23 mouse cellular contexts compared by ENCODE assay signal in genomic region chr12:46676341-46676740, GRCm38 (mm10).
"Had no signal": no experiment of that assay in that cellular context is flagged by ENCODE, and none has a peak within 500 bp of the region (broad histone marks: within the 10 kb centered on the region; RNA-seq: fewer than 3 reads in every experiment).

No protein-coding gene starts in this region.

- H3K4me2 ChIP-seq: limb, embryonic 13.5 days; liver, embryonic 12.5 days; liver, embryonic 15.5 days; lung, embryonic 15.5 days; neural tube, embryonic 12.5 days; neural tube, embryonic 15.5 days had no signal

- H3K4me1 ChIP-seq: limb, embryonic 10.5 days; limb, embryonic 13.5 days; liver, embryonic 12.5 days; liver, embryonic 15.5 days; lung, embryonic 15.5 days; megakaryocyte, embryonic 14.5 days; midbrain, embryonic 10.5 days; neural tube, embryonic 12.5 days; neural tube, embryonic 15.5 days had no signal

- H3K27ac ChIP-seq: kidney, postnatal 0 days; limb, embryonic 10.5 days; limb, embryonic 13.5 days; liver, embryonic 12.5 days; liver, embryonic 15.5 days; lung, embryonic 15.5 days; midbrain, embryonic 10.5 days; neural tube, embryonic 12.5 days; neural tube, embryonic 15.5 days; stomach, postnatal 0 days had no signal

- ATAC-seq: intestine, postnatal 0 days; liver, embryonic 12.5 days had no signal

- H3K27me3 ChIP-seq: limb, embryonic 13.5 days; liver, embryonic 12.5 days; liver, embryonic 15.5 days; lung, embryonic 15.5 days; megakaryocyte, embryonic 14.5 days; neural tube, embryonic 12.5 days; neural tube, embryonic 15.5 days had no signal

- H3K4me3 ChIP-seq: limb, embryonic 10.5 days; limb, embryonic 13.5 days; liver, embryonic 12.5 days; liver, embryonic 15.5 days; lung, embryonic 15.5 days; megakaryocyte, embryonic 14.5 days; midbrain, embryonic 10.5 days; neural tube, embryonic 12.5 days; neural tube, embryonic 15.5 days had no signal

- H3K9ac ChIP-seq: limb, embryonic 13.5 days; liver, embryonic 12.5 days; liver, embryonic 15.5 days; lung, embryonic 15.5 days; neural tube, embryonic 12.5 days; neural tube, embryonic 15.5 days had no signal

- DNase-seq: kidney, adult 2 months; kidney, postnatal 25 days; liver; lung, adult 18-20 months; lung, postnatal 10 days; lung, postnatal 36 days; midbrain, embryonic 14.5 days; right cerebral cortex, adult 18-20 months; right cerebral cortex, postnatal 14 days; right cerebral cortex, postnatal 4 days; thymus, postnatal 25 days had no signal

- H3K9me3 ChIP-seq: limb, embryonic 10.5 days; limb, embryonic 13.5 days; liver, embryonic 12.5 days; liver, embryonic 15.5 days; lung, embryonic 15.5 days; megakaryocyte, embryonic 14.5 days; midbrain, embryonic 10.5 days; neural tube, embryonic 12.5 days; neural tube, embryonic 15.5 days had no signal

- H3K36me3 ChIP-seq: limb, embryonic 10.5 days; limb, embryonic 13.5 days; liver, embryonic 12.5 days; liver, embryonic 15.5 days; lung, embryonic 15.5 days; midbrain, embryonic 10.5 days; neural tube, embryonic 12.5 days; neural tube, embryonic 15.5 days had no signal
